Mouse (Mus musculus): ENCODE measurements around the gene G6pd2. TPM values are rescaled to one million over a fixed set of nuclear protein-coding genes. Genes with fewer than 3 reads are reported as not detected.

G6pd2 gene
- total RNA-seq (2022) = under 1 TPM in 1 of 4 experiments, not detected in 3; 0.09 TPM

DNA sequence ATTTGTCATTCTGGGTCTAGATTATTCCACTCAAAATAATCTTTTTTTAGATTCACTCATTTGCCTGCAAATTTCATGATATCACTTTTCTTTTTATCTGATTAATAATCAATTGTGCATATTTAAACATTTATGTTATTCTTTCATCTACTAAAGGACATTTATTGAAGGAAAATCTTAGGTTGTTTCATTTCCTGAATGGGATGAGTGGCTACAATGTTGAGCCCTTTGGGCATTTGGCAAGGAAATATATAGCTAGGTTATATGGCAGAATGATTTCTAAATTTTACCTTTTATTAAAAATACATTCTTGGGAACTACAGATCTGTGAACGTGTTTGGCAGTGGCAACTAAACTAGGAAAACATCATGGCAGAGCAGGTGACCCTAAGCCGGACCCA, at the start of gene G6pd2:
G6pd2 (plus strand) TSS at position 301 of the 400 bp plus-strand sequence.
- DNase-seq = no peak

GRCm38 (mm10) chr5:61764214-61764613, 44.4 kb upstream of the G6pd2 start:
- no peak for DNase-seq

DNA sequence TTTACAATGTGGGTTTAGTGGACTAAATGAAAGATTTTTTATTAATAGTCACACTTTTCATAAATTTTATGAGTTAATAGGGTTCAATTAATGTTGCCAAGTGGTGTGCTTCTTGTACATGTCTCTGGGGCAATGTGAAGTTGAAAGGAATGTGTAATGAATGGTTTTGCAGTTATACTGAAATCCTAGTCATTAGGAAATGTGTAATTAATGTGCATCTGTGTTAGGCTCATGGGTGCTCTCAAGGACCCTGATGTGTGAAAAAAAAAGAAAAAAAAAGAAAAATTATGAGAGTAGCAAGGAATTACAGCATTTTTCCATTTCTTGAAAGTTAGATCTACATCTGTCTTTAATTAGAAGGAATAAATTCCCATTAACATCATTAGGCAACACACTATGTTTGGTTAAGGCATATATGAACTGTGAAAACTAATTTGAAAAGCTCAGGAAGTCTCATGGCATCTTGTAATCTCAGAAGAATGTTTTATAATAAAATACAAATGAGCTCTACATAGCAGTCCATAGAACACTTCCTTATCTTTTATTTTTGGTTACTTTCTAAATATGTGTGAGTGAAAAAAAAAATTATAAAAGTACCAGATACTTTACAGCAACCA, 24.4 kb downstream of the G6pd2 start:
- DNase-seq = no peak

DNA sequence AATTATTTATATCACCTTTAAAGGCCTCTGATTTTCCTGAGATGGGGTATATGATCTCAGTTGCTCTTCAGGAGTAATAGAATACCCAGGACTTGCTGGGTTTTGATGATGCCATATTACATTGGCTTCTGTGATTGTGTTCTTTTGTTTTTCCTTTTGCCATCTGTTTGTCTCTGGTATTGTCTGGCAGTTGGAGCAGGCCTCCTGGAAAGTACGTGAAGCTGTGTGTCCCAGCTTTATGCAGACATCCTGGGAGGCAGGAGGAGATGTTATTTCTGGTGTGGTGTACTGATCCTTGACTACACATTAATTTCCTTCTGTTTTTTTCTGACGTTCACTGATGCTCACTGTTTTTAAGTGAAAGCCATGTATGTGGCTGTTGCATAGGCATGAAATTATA, 35.3 kb downstream of the G6pd2 start:
- no peak for DNase-seq

All from adrenal gland, adult 8-10 months (tissue).